Mouse (Mus musculus): ENCODE measurements around the gene Smyd4.

The Smyd4 gene

DNA sequence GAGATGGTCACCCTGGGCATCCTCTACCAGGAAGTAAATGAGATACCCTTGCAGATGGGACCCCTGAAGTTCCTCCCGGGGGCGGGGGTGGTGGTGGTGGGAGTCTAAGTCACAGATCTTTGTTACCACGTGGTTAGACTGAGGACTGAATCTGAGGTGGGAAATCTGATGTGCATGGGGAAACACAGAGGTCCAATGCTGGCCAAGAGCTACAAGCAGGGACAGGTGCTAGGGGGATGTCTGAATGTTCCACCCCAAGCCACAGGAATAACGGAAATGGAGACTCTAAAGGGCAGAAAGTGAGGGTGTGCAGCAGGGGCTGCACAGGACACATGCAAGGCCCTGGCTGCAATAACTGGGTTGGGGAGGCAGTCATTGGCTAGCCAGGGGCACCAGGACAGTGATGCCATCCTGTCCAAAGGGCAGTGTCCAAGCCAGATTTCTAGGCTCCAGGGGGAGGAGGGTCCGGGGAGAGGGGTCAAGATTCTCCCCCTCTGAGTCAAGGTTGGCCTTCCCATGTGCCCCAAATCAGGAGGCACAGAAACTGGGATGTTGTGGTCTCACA is 72.7 kb downstream of the Smyd4 start:
- no peak for DNase-seq (ENCODE audit: low spot score in 2 of 2)

DNA sequence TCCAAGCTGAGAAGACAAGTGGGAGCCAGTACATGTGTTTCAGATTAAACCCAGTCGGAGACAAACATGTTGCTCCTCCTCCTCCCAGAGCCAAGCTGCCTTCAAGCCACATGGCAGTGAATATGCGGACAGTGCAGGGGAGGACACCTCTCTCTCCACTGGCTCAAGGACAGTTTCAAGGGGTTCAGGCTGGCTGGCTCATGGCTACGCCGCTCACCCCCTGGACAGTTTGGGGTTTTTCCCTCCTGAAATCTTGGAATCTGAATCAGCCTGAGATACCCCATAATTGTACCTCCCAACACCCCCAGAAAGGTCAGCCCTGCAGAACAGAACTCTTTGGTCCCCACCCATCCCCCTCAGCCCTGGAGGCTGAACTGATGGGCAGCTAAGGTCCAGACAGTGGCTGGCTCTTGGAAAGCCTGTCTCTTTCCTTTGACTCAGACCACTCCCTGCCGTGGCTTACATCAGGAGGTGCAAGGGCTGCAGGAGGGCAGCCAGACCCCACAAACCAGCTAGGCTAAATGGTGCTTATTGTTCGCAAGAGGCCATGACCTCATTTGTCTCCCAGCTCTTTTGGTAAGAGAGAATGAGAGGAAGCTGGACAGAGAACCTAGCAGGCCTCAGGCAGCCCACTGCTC is 73.3 kb downstream of the Smyd4 start:
- no peak for DNase-seq (ENCODE audit: low spot score in 2 of 2)

DNA sequence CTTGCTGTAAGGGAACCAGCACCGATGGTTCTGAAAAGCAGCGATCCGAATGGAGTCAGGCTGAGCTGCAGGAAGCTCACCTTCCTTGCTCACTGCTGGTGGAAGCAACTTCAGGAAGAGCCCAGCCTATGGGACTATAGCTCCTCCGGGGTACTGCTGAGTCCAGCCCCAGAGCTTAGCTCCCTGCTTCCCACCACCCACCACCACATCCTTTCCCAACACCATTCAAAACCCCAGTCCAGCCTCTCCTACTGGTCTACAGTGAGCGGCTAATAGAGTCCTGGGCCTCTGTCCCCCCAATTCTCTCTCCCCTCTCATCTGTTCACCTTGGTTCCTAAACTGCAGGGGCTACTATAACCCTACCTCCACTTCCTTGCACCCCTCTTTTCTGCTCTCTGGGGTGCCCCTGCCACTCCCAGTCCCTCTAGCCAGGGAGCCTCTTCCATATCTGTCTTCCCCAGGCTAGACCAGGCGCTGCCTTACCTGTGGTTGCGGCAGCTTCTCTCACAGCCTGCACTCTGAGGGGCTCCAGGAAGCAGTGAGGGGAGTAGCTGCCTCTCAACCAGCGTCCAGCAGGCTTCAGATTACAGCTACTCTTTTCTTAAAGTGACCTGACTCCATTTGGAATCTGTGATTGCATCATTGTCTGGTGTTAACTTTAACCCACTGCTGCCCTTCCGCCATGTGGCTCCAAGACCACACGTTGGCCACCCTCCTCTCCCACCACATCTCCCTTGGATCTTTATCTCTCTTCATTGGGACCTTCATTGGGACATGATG is 74.0 kb downstream of the Smyd4 start, which contains the start of gene Serpinf1:
TSS of gene Serpinf1 (minus strand) at position 689 of the 780 bp plus-strand sequence.
- no peak for DNase-seq (ENCODE audit: low spot score in 2 of 2)

- DNase-seq (ENCODE audit: low spot score in 2 of 2), result no peak
These were observed 74.9 kb downstream of the Smyd4 start for GRCm38 (mm10) chr11:75423091-75423490.

DNA sequence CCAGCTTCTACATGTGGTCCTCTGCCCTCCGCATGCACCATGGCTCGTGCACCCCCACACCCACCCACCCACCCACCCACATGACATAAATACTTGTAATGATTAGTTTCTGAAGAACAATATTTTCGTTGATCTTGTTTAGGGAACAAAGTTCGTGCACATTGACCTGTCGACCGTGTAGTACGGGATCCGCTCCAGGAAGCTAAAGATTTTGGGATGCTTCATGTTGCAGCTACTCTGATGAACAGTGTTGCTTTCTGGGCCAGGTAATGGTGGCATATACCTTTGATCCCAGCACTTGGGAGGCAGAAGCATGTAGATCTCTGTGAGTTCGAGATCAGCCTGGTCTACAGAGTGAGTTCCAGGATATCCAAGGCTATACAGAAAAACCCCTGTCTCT is 75.8 kb downstream of the Smyd4 start:
- no peak for DNase-seq (ENCODE audit: low spot score in 2 of 2)

DNA sequence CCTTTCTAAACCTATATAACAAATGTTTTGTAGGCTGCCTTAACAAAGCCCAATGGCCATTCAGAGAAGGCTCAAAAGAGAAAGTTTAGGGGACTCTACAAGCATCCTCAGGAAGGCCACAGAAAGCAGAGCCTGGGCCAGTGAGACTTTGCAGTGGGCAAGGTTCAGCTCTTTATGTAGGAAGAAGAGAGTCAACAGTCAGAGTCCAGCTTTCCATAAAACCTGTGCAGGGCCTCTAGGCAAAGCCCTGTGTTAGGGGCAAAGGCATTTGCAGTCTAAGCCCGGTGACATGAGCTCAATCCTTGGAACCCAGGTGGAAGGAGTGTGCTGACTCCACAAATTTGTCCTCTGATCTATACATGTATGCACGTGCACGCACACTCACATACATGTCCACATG is 76.2 kb downstream of the Smyd4 start:
- no peak for DNase-seq (ENCODE audit: low spot score in 2 of 2)

GRCm38 (mm10) chr11:75429019-75429705 is 80.9 kb downstream of the Smyd4 start:
- DNase-seq (ENCODE audit: low spot score in 2 of 2), result no peak

- DNase-seq (ENCODE audit: low spot score in 2 of 2), result no peak
These were observed 83.1 kb downstream of the Smyd4 start for GRCm38 (mm10) chr11:75431307-75431706.

- DNase-seq (ENCODE audit: low spot score in 2 of 2), result no peak
These were observed 85.9 kb downstream of the Smyd4 start for GRCm38 (mm10) chr11:75434138-75434537.

DNA sequence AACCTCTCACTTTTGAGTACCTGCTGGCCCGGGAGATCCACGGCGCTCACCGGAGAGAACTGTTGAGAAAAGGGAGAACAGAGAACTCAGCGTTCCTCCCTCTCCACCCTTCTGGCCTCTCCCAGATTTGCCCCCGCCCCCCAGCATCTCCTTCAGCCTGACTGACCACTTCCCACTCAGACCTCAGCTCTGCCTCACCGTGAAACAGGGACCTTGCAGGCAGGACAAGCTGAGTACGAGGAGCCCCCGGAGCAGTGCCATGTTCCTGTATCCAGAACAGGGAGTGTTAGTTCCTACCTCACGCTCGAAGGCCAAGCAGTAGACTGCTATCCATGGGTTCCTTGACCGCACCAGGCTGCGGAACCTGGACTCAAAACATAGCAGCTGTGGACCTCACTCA is 90.0 kb downstream of the Smyd4 start:
- no peak for DNase-seq (ENCODE audit: low spot score in 2 of 2)

DNA sequence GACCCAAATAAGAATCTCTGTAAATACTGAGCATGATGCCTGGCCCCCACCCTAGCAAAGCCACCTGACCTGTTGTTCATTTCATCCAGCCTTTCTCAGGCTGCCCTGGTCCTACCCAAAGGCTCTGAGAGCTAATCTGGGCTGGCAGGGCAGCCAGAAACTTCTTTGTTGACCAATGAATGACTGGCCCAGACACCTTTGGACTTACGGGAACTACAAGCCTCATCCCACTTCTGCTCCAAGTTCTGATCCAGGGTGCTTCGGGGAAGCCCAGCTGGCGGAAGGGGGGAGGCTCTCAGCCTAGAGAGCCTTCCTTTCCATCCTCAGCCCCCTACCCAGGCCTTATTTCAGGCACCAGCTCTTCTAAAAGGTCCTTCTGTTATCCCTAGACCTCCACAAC is 90.6 kb downstream of the Smyd4 start:
- no peak for DNase-seq (ENCODE audit: low spot score in 2 of 2)

DNA sequence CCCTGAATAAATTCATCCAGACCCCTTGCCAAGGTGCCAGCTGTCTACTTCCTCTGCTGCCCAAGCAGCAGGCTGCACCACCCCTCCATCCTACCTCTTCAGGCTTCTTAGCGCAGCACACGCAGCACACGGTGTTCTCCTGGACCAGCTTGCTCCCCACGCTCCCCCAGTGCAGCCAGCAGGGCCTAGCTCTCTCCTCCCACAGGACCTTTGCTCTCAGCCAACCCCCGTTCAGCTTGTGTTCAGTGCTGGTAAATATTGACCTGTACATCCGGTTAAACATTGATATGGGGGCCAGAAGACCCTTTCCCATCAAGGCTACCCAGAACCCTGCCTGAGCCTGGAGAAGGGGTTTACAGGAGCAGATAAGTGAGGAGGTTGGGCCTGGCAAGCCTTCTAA is 91.1 kb downstream of the Smyd4 start, which contains the start of gene Serpinf2:
TSS of gene Serpinf2 (minus strand) at position 229 of the 400 bp plus-strand sequence.
- DNase-seq (ENCODE audit: low spot score in 2 of 2), result no peak

GRCm38 (mm10) chr11:75439951-75440350 is 91.7 kb downstream of the Smyd4 start:
- DNase-seq (ENCODE audit: low spot score in 2 of 2), result no peak

DNA sequence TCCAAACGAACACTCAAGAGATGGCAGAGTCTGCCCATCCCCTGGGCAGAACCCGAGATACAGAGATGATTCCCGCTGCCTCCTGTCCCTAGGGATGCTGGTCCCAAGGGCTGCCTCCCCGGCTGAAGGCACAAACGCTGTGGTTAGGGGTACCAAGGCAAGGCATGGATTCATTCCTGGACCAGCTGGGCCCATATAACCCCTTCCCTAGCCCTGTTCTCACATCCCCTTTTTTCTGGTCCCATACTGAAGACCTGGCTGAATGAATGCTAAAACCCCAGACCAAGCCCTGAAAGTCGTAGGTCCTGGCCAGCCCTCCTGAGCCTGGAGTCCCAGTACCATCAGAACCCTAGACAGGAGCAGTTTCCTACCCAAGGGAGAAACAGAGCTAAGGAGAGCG is 92.8 kb downstream of the Smyd4 start:
- DNase-seq (ENCODE audit: low spot score in 2 of 2), result no peak

DNA sequence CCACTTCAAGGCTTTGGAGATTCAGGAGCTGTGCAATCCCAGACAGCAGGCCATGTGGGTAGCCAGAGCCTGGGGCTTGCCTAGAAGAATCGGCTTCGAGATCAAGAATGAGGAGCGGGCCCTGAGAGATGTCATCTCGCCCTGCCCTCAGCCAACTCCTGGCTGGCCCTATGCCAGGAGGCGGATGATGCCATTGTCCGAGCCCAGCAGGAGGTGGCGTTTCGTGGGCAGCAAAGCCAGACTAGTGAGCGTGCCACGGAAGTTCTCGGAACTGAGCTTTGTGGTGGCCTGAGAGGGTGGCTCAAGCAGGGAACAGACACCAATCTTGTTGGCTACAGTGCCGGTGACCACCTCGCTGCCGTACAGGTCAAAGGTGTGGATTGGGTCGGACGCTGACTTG is 93.4 kb downstream of the Smyd4 start:
- no peak for DNase-seq (ENCODE audit: low spot score in 2 of 2)

- no peak for DNase-seq (ENCODE audit: low spot score in 2 of 2)
These were observed 95.5 kb downstream of the Smyd4 start for GRCm38 (mm10) chr11:75443711-75444110.

DNA sequence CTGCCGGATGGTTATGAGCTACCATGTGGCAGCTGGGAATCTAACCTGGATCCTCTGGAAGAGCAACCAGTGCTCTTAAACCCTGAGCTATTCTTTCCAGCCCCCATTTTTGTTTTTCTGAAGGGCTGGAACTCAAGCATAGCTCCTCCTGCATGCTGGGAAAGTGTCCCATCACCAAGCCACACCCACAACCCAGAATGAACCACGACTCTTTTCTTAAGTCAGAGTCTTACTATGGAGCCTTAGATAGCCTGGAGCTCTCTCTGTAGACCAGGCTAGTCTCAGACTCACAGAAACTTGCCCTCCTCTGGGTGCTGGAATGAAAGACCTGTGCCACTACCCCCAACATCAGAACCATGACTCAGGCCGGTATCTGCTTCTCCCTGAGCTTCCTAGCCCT is 100.3 kb downstream of the Smyd4 start:
- no peak for DNase-seq (ENCODE audit: low spot score in 2 of 2)

- DNase-seq (ENCODE audit: low spot score in 2 of 2), result peak; percentile 88 to 92
These were observed 101.5 kb downstream of the Smyd4 start for GRCm38 (mm10) chr11:75449695-75450094.

GRCm38 (mm10) chr11:75450304-75450908 is 102.2 kb downstream of the Smyd4 start:
- DNase-seq (ENCODE audit: low spot score in 2 of 2), result peak; percentile 49 to 67

GRCm38 (mm10) chr11:75450936-75451335 is 102.7 kb downstream of the Smyd4 start:
- DNase-seq (ENCODE audit: low spot score in 2 of 2), result peak; percentile 47 to 76

- DNase-seq (ENCODE audit: low spot score in 2 of 2), result no peak
These were observed 103.8 kb downstream of the Smyd4 start for GRCm38 (mm10) chr11:75452081-75452480.

Data from spleen, postnatal 4 days (tissue).